Mouse (Mus musculus) cerebellum, adult 2 months (tissue): Measurements from ENCODE around the gene Trim44. TPM values are rescaled to one million over a fixed set of nuclear protein-coding genes. Genes with fewer than 3 reads are reported as not detected.

ENCODE experiments used
- DNase-seq, 2 experiments: peaks; one replicate each; pipeline ENCODE4 v3.0.0; 2021
- H3K27ac ChIP-seq: fragments of 200-500 bp; 2 replicates; pipeline ENCODE4 v1.5.1; 2012; ENCODE audit warnings: low read length, control low read depth, inconsistent platforms; ENCODE audit not compliant: insufficient read depth
- H3K27me3 ChIP-seq: fragments of 200-500 bp; 2 replicates; pipeline ENCODE4 v1.6.1; 2012; ENCODE audit warnings: inconsistent platforms, mild to moderate bottlenecking, low read length, moderate library complexity; ENCODE audit not compliant: control insufficient read depth, insufficient read depth
- H3K4me1 ChIP-seq: fragments of 200-500 bp; 2 replicates; pipeline ENCODE4 v1.6.1; 2011; ENCODE audit warnings: low read length; ENCODE audit not compliant: control insufficient read depth, insufficient read depth
- H3K4me3 ChIP-seq: fragments of 200-500 bp; replicated peaks from 2 replicates; pipeline ENCODE3; 2011; ENCODE audit warnings: mild to moderate bottlenecking, low read depth, low read length, control low read depth; ENCODE audit not compliant: insufficient read depth
- CTCF ChIP-seq: fragments of 200-500 bp; IDR thresholded peaks from 2 replicates; pipeline ENCODE4 v1.5.1; 2011; ENCODE audit warnings: low read depth, mild to moderate bottlenecking, control low read depth, low read length, moderate library complexity, borderline replicate concordance; ENCODE audit not compliant: insufficient read depth
- POLR2A ChIP-seq: fragments of 200-500 bp; IDR thresholded peaks from 2 replicates; pipeline ENCODE4 v1.6.1; 2011; ENCODE audit warnings: low read length, control low read depth, borderline replicate concordance; ENCODE audit not compliant: insufficient read depth
- WGBS: fragments of 180-500 bp; shearing (Covaris S2); methylation state at CpG from one replicate; pipeline ENCODE4 v1.1.7; 2018; 5-methylcytosine and 5-hydroxymethylcytosine counted together
- polyA plus RNA-seq: library from polyadenylated mRNA; depleted of rRNA; stranded (reverse); fragments of >200 nt; gene quantifications from 2 replicates; pipeline ENCODE4 v1.2.3, GENCODE M21; 2012

The Trim44 gene
- polyA plus RNA-seq, 1 experiment = 107 TPM

- WGBS = 66% methylated on average over 3 of the region's 3 CpGs
- TF ChIP-seq CTCF (no peak), POLR2A (no peak)
- Histone ChIP-seq H3K27me3 (no peaks in the 10 kb centered on the region), H3K4me1 (peaks cover 4% of the 10 kb centered on the region; the same call in 1 of the 2 replicates), H3K4me3 (no peak overlapping the region), H3K27ac (peak overlapping the region; percentile 47; the same call in 1 of the 2 replicates)
- DNase-seq = no peak
Observed at GRCm38 (mm10) chr2:102383069-102383834, 24.4 kb downstream of the Trim44 start.

GRCm38 (mm10) chr2:102382519-102382918, 25.1 kb downstream of the Trim44 start:
- WGBS = 31% methylated on average over 3 of the region's 3 CpGs
- Histone ChIP-seq H3K27me3 (no peaks in the 10 kb centered on the region), H3K27ac (no peak overlapping the region), H3K4me1 (peaks cover 4% of the 10 kb centered on the region; the same call in 1 of the 2 replicates), H3K4me3 (no peak overlapping the region)
- no peak for DNase-seq
- TF ChIP-seq CTCF (peak; percentile 24; the same call in 1 of the 2 replicates), POLR2A (no peak)

DNA sequence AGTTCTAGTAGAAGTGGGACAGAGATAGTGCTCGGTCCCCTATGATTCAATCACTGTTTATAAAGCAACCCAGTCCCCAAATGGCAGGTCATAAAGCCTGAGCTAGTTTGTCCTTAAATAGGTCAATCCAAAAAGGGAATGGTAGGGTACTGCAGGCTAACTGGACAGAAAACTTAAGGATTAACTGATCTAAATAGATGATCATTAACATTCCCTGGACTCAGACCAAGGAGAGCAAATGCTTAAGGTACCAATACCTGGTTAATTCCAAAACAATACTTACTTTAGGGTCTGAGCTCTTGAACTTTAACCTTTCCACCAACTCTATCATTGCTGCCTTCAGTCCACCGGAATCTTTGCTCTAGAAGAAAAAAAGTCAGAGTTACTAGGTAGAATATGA, 27.0 kb downstream of the Trim44 start:
- TF ChIP-seq POLR2A = no peak
- TF ChIP-seq CTCF = no peak
- Histone ChIP-seq H3K27ac (no peak overlapping the region), H3K27me3 (no peaks in the 10 kb centered on the region), H3K4me1 (peaks cover 4% of the 10 kb centered on the region; the same call in 1 of the 2 replicates), H3K4me3 (no peak overlapping the region)
- DNase-seq = no peak
- 96% methylated on average over 2 of the region's 2 CpGs for WGBS

GRCm38 (mm10) chr2:102378928-102379327, 28.7 kb downstream of the Trim44 start:
- no peak overlapping the region for H3K4me3 ChIP-seq
- TF ChIP-seq CTCF (no peak), POLR2A (no peak)
- WGBS = 72% methylated on average over 1 of the region's 1 CpGs
- H3K27me3 ChIP-seq = no peaks in the 10 kb centered on the region
- no peak for DNase-seq
- H3K4me1 ChIP-seq = peaks cover 4% of the 10 kb centered on the region; the same call in 1 of the 2 replicates
- no peak overlapping the region for H3K27ac ChIP-seq

GRCm38 (mm10) chr2:102378381-102378780, 29.2 kb downstream of the Trim44 start:
- H3K27ac ChIP-seq = no peak overlapping the region
- no peak for TF ChIP-seq POLR2A
- no peak for TF ChIP-seq CTCF
- WGBS = 97% methylated on average over 1 of the region's 1 CpGs

DNA sequence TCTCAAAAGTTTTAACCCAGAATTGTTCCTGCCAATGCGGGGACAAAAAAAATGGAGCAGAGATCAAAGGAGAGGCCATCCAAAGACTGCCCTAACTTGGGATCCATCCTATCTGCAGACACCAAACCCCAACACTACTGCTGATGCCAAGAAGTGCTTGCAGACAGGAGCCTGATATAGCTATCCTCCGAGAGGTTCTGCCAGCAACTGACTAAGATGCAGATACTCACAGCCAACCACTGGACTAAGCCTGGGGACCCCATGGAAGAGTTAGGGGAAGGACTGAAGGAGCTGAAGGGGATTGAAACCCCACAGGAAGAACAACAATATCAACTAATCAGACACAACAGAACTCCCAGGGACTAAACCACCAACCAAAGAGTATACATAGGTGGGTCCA, 30.3 kb downstream of the Trim44 start:
- H3K4me3 ChIP-seq = no peak overlapping the region
- TF ChIP-seq CTCF (no peak), POLR2A (no peak)
- H3K4me1 ChIP-seq = peaks cover 6% of the 10 kb centered on the region
- WGBS = 89% methylated on average over 2 of the region's 2 CpGs
- no peak for DNase-seq
- no peak overlapping the region for H3K27ac ChIP-seq
- no peaks in the 10 kb centered on the region for H3K27me3 ChIP-seq

More at GRCm38 (mm10) chr2:102378381-102378780, 29.2 kb downstream of the Trim44 start:
- H3K4me1 ChIP-seq = peaks cover 6% of the 10 kb centered on the region
- H3K4me3 ChIP-seq = no peak overlapping the region
- no peak for DNase-seq
- H3K27me3 ChIP-seq = no peaks in the 10 kb centered on the region

DNA sequence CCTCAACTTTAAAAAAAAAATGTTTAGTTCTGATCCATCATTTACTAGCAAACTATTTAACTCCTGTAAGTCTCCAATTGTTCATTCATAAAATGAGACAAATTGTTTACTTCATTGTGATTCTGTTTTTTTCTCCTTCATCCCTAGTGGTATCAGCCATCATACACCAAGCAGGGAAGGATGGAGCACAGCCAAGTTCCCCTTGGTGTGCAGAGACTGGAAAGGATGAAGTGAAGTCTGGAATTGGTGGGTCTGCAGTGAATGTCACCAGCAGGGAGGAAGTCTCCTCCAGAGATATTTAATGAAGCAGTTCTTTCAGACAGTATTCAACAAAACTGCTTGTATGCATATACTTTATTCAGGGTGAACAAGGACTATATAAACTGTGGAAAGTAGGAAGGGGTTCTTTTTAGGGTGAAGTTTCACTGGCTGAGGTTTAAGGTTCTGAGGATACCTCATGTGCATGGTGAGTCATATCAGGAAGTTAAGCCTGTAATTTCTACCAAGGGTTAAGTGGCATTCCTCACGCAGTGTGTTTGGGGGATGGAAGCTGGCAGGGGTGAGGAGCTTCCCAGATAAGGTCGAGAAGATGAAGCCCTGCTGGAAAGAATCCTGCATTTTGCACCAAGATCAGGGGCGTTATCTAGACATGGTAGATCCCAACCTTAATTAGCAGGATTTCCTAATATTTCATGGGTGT, 34.1 kb downstream of the Trim44 start:
- DNase-seq = peak; percentile 32 to 56
- H3K4me3 ChIP-seq = no peak overlapping the region
- H3K27me3 ChIP-seq = no peaks in the 10 kb centered on the region
- H3K4me1 ChIP-seq = peaks cover 6% of the 10 kb centered on the region
- 14% methylated on average over 3 of the region's 3 CpGs for WGBS
- H3K27ac ChIP-seq = no peak overlapping the region
- TF ChIP-seq CTCF (no peak), POLR2A (no peak)
